Mouse (Mus musculus): ENCODE results near the gene Trim2. TPM values are rescaled to one million over a fixed set of nuclear protein-coding genes. Genes with fewer than 3 reads are reported as not detected.

Trim2 gene
- polyA plus RNA-seq (2012; rRNA removed; ENCODE audit: low replicate concordance), result 28.6 and 71.4 TPM in 2 replicates

GRCm38 (mm10) chr3:84306777-84307176 lies at the start of gene Trim2:
Gene Trim2, minus strand, starts transcription at chr3:84306877.

GRCm38 (mm10) chr3:84173581-84174154 lies 133.0 kb downstream of the Trim2 start, which contains the start of gene Gm6525:
Gene Gm6525, plus strand, starts transcription at chr3:84174104.

GRCm38 (mm10) chr3:84155558-84156006 lies 151.1 kb downstream of the Trim2 start, which contains the start of gene Mnd1:
Gene Mnd1, minus strand, starts transcription at chr3:84155786.

Other genes starting within 250 kb of the Trim2 start
- gene Mnd1, start 151.1 kb downstream of the Trim2 start, polyA plus RNA-seq (2012; rRNA removed; ENCODE audit: low replicate concordance), result 0.21 TPM in 1 of 2 replicates, not detected in the other
- not detected in 2 replicates for gene Gm6525, start 132.8 kb downstream of the Trim2 start, polyA plus RNA-seq (2012; rRNA removed; ENCODE audit: low replicate concordance)
- gene Fhdc1, start 173.6 kb upstream of the Trim2 start, polyA plus RNA-seq (2012; rRNA removed; ENCODE audit: low replicate concordance), result 1.6 and 3.9 TPM in 2 replicates

Data from duodenum, adult 2 months (tissue).